15 mouse cellular contexts compared by ENCODE assay signal in genomic region chr10:46845578-46846314, GRCm38 (mm10).
"Had no signal": no experiment of that assay in that cellular context is flagged by ENCODE, and none has a peak within 500 bp of the region (broad histone marks: within the 10 kb centered on the region; RNA-seq: fewer than 3 reads in every experiment).

No protein-coding gene starts in this region.

- H3K27ac ChIP-seq: kidney, embryonic 15.5 days; left cerebral cortex, adult 2 months; limb, embryonic 10.5 days; liver, embryonic 15.5 days; neural tube, embryonic 12.5 days had no signal

- H3K36me3 ChIP-seq: kidney, embryonic 15.5 days; limb, embryonic 10.5 days; liver, embryonic 15.5 days; neural tube, embryonic 12.5 days had no signal

- ATAC-seq: lung, postnatal 0 days had no signal

- H3K27me3 ChIP-seq: kidney, embryonic 15.5 days; liver, embryonic 15.5 days; neural tube, embryonic 12.5 days had no signal

- H3K4me1 ChIP-seq: kidney, embryonic 15.5 days; limb, embryonic 10.5 days; liver, embryonic 15.5 days; neural tube, embryonic 12.5 days had no signal

- H3K4me3 ChIP-seq: kidney, embryonic 15.5 days; left cerebral cortex, adult 2 months; limb, embryonic 10.5 days; liver, embryonic 15.5 days; neural tube, embryonic 12.5 days had no signal

- H3K9ac ChIP-seq: kidney, embryonic 15.5 days; liver, embryonic 15.5 days; neural tube, embryonic 12.5 days had no signal

- H3K4me2 ChIP-seq: kidney, embryonic 15.5 days; liver, embryonic 11.5 days; liver, embryonic 15.5 days; neural tube, embryonic 12.5 days had no signal

- H3K9me3 ChIP-seq: kidney, embryonic 15.5 days; limb, embryonic 10.5 days; liver, embryonic 15.5 days; neural tube, embryonic 12.5 days had no signal

- DNase-seq: kidney, adult 2 months; kidney, postnatal 14 days; lung, adult 2 months; lung, postnatal 36 days; right cerebral cortex, postnatal 4 days; spleen, adult 18-20 months; thymus, adult 18-20 months; thymus, postnatal 14 days had no signal
